Mouse (Mus musculus) ES-E14 (cell line): ENCODE results near the gene Atp5k. TPM values are rescaled to one million over a fixed set of nuclear protein-coding genes. Genes with fewer than 3 reads are reported as not detected.

Experiments
- DNase-seq: peaks from one replicate; pipeline ENCODE4 v3.0.0-alpha.2; 2013; ENCODE audit warnings: low read depth, low spot score
- H3K27ac ChIP-seq: 2 replicates; pipeline ENCODE4 v1.5.1; 2012; ENCODE audit warnings: low read depth, mild to moderate bottlenecking, low read length, moderate library complexity, mixed read lengths; ENCODE audit not compliant: poor library complexity, insufficient read depth, severe bottlenecking
- H3K36me3 ChIP-seq: 2 replicates; pipeline ENCODE4 v1.6.1; 2012; ENCODE audit warnings: mild to moderate bottlenecking, low read length, moderate library complexity, mixed read lengths; ENCODE audit not compliant: control insufficient read depth, poor library complexity, insufficient read depth, severe bottlenecking
- H3K4me1 ChIP-seq, 2 experiments: fragments of 150-350 bp in 1 of 2; sonication (generic) in 1 of 2; 2 replicates each; pipeline ENCODE4 v1.6.1; 2012; ENCODE audit warnings: low read length in 2 of 2, mild to moderate bottlenecking in 1 of 2, mixed read lengths in 1 of 2; ENCODE audit not compliant: control insufficient read depth in 2 of 2, insufficient read depth in 2 of 2, poor library complexity in 1 of 2
- H3K4me3 ChIP-seq, 2 experiments: fragments of 150-350 bp in 1 of 2; sonication (generic) in 1 of 2; 2 replicates each; pipeline ENCODE4 v1.5.1; 2012; ENCODE audit warnings: low read length in 2 of 2, low read depth in 1 of 2, mild to moderate bottlenecking in 1 of 2, mixed read lengths in 1 of 2; ENCODE audit not compliant: insufficient read depth in 1 of 2, poor library complexity in 1 of 2, severe bottlenecking in 1 of 2
- H3K9ac ChIP-seq: 2 replicates; pipeline ENCODE4 v1.6.1; 2012; ENCODE audit warnings: low read depth, mild to moderate bottlenecking, low read length, mixed read lengths; ENCODE audit not compliant: poor library complexity, insufficient read depth, severe bottlenecking
- H3K9me3 ChIP-seq: fragments of 150-350 bp; sonication (generic); 2 replicates; pipeline ENCODE4 v1.6.1; 2012; ENCODE audit warnings: low read depth, mild to moderate bottlenecking, low read length; ENCODE audit not compliant: control insufficient read depth, insufficient read depth
- CHD2 ChIP-seq: IDR thresholded peaks from 2 replicates; pipeline ENCODE4 v1.6.1; 2014; ENCODE audit warnings: mild to moderate bottlenecking, low read depth, low read length, inconsistent platforms
- HCFC1 ChIP-seq: IDR thresholded peaks from 2 replicates; pipeline ENCODE4 v1.6.1; 2012; ENCODE audit warnings: low read length, inconsistent platforms, borderline replicate concordance; ENCODE audit not compliant: insufficient read depth
- MAFK ChIP-seq: IDR thresholded peaks from 2 replicates; pipeline ENCODE4 v1.6.1; 2014; ENCODE audit warnings: mild to moderate bottlenecking, low read depth, low read length, inconsistent platforms; ENCODE audit not compliant: insufficient read depth
- ZC3H11A ChIP-seq: IDR thresholded peaks from 2 replicates; pipeline ENCODE4 v1.6.1; 2012; ENCODE audit warnings: low read depth, mild to moderate bottlenecking, inconsistent platforms, low read length, borderline replicate concordance
- ZNF384 ChIP-seq: IDR thresholded peaks from 2 replicates; pipeline ENCODE4 v1.6.1; 2012; ENCODE audit warnings: low read depth, low read length, inconsistent platforms
- in situ Hi-C, 2 experiments: fragments of 600-800 bp; cut with MboI; formaldehyde crosslinking; loops; one replicate each; pipeline ENCODE4 v1.15.1; 2025; ENCODE audit warnings: low sequenced_read_pairs in 2 of 2, inconsistent platforms in 1 of 2; ENCODE audit not compliant: unreplicated experiment in 2 of 2
- total RNA-seq: library from RNA; depleted of rRNA; stranded (reverse); fragments of 300-350 nt; gene quantifications from 2 replicates; pipeline ENCODE4 v1.2.3, GENCODE M21; 2012

Gene Atp5k
- total RNA-seq, 1 experiment, result 685 TPM

GRCm38 (mm10) chr5:108466647-108467046, 32.4 kb upstream of the Atp5k start:
- H3K27ac ChIP-seq, result no peak overlapping the region
- H3K4me1 ChIP-seq, result peaks cover 0 to 8% of the 10 kb centered on the region in 2 experiments; a peak in 1 of 4 replicates
- TF ChIP-seq MAFK (no peak), ZNF384 (no peak), ZC3H11A (no peak), CHD2 (no peak), HCFC1 (no peak)
- H3K36me3 ChIP-seq, result peaks cover 2% of the 10 kb centered on the region; the same call in 1 of the 2 replicates
- no peak for DNase-seq
- no peaks in the 10 kb centered on the region for H3K9me3 ChIP-seq
- in situ Hi-C loops, result no loop called here
- H3K4me3 ChIP-seq, result no peak overlapping the region
- no peak overlapping the region for H3K9ac ChIP-seq

- Histone ChIP-seq H3K36me3 (peaks cover 2% of the 10 kb centered on the region; the same call in 1 of the 2 replicates), H3K27ac (no peak overlapping the region), H3K4me3 (no peak overlapping the region), H3K9ac (no peak overlapping the region), H3K9me3 (no peaks in the 10 kb centered on the region), H3K4me1 (peaks cover 0 to 8% of the 10 kb centered on the region in 2 experiments; a peak in 1 of 4 replicates)
- TF ChIP-seq ZNF384, result no peak
- no peak for TF ChIP-seq CHD2
- TF ChIP-seq MAFK, result no peak
- TF ChIP-seq ZC3H11A, result no peak
- TF ChIP-seq HCFC1, result no peak
- in situ Hi-C loops, result no loop called here
- no peak for DNase-seq
These were observed 31.1 kb upstream of the Atp5k start for GRCm38 (mm10) chr5:108465131-108465891.

GRCm38 (mm10) chr5:108462446-108462845, 28.2 kb upstream of the Atp5k start:
- H3K27ac ChIP-seq, result no peak overlapping the region

GRCm38 (mm10) chr5:108461082-108462065, 27.1 kb upstream of the Atp5k start, which contains the start of gene Pcgf3:
Gene Pcgf3, plus strand, starts transcription at chr5:108461232.
- in situ Hi-C loops, result no loop called here
- TF ChIP-seq ZNF384, result peak; percentile 77
- TF ChIP-seq CHD2, result 0 out of 2 replicates have a peak, but pooled peaks have one; percentile 28
- TF ChIP-seq MAFK, result no peak
- Histone ChIP-seq H3K4me3 (peak within 1 kb of the TSS; percentile 70 to 98), H3K9me3 (no peaks in the 10 kb centered on the region), H3K36me3 (no peaks in the 10 kb centered on the region), H3K27ac (peak within 1 kb of the TSS; percentile 43), H3K4me1 (peaks cover 0 to 7% of the 10 kb centered on the region in 2 experiments; a peak in 1 of 4 replicates), H3K9ac (peak within 1 kb of the TSS; percentile 82)
- DNase-seq, result peak; percentile 93

More at GRCm38 (mm10) chr5:108462446-108462845, 28.2 kb upstream of the Atp5k start:
- Histone ChIP-seq H3K9me3 (no peaks in the 10 kb centered on the region), H3K4me3 (peak overlapping the region; percentile 70 to 98), H3K9ac (peak overlapping the region; percentile 82), H3K4me1 (peaks cover 0 to 7% of the 10 kb centered on the region in 2 experiments; a peak in 1 of 4 replicates), H3K36me3 (peaks cover 2% of the 10 kb centered on the region; the same call in 1 of the 2 replicates)
- DNase-seq, result no peak
- in situ Hi-C loops, result no loop called here
- TF ChIP-seq MAFK, result no peak
- no peak for TF ChIP-seq CHD2
